Mouse (Mus musculus) forelimb bud, embryonic 11.5 days (tissue): ENCODE results near the gene Inafm2.

Experiments
- DNase-seq: peaks from one replicate; pipeline ENCODE4 v3.0.0-alpha.2; 2012; ENCODE audit warnings: low read depth, low spot score

Gene Inafm2

GRCm38 (mm10) chr2:118755407-118755806, 9.8 kb downstream of the Inafm2 start:
- no peak for DNase-seq

GRCm38 (mm10) chr2:118756103-118756502, 10.5 kb downstream of the Inafm2 start:
- no peak for DNase-seq

GRCm38 (mm10) chr2:118759828-118760227, 14.3 kb downstream of the Inafm2 start:
- peak; percentile 60 for DNase-seq

- no peak for DNase-seq
These were observed 14.9 kb downstream of the Inafm2 start for GRCm38 (mm10) chr2:118760311-118761025.

- DNase-seq = no peak
These were observed 15.8 kb downstream of the Inafm2 start for GRCm38 (mm10) chr2:118761358-118761757.

GRCm38 (mm10) chr2:118761906-118762783, 16.6 kb downstream of the Inafm2 start, which contains the start of gene Ccdc9b:
Gene Ccdc9b (minus strand): TSS chr2:118762661.
- no peak for DNase-seq

- DNase-seq = no peak
These were observed 17.2 kb downstream of the Inafm2 start for GRCm38 (mm10) chr2:118762784-118763148.

- no peak for DNase-seq
These were observed 17.9 kb downstream of the Inafm2 start for GRCm38 (mm10) chr2:118763469-118763868.

- DNase-seq = peak; percentile 67
These were observed 18.7 kb downstream of the Inafm2 start for GRCm38 (mm10) chr2:118764094-118764831.

GRCm38 (mm10) chr2:118764875-118765274, 19.3 kb downstream of the Inafm2 start:
- DNase-seq = no peak

GRCm38 (mm10) chr2:118766041-118767033, 20.8 kb downstream of the Inafm2 start:
- DNase-seq = no peak

GRCm38 (mm10) chr2:118772158-118772874, 26.8 kb downstream of the Inafm2 start, which contains the start of gene Phgr1:
Gene Phgr1 (plus strand): TSS chr2:118772769.
- DNase-seq = no peak

- DNase-seq = no peak
These were observed 29.0 kb downstream of the Inafm2 start for GRCm38 (mm10) chr2:118774536-118774935.

GRCm38 (mm10) chr2:118775396-118775795, 29.8 kb downstream of the Inafm2 start:
- DNase-seq = no peak

- no peak for DNase-seq
These were observed 30.3 kb downstream of the Inafm2 start for GRCm38 (mm10) chr2:118775846-118776245.

- no peak for DNase-seq
These were observed 30.7 kb downstream of the Inafm2 start for GRCm38 (mm10) chr2:118776295-118776694.

- DNase-seq = no peak
These were observed 32.9 kb downstream of the Inafm2 start for GRCm38 (mm10) chr2:118778418-118778817.

GRCm38 (mm10) chr2:118779065-118779464, 33.5 kb downstream of the Inafm2 start:
- DNase-seq = no peak

GRCm38 (mm10) chr2:118779504-118780480, 34.2 kb downstream of the Inafm2 start, which contains the start of gene Disp2:
Gene Disp2 (plus strand): TSS chr2:118779719.
- DNase-seq = peak; percentile 92
